Mouse (Mus musculus) liver, adult 2 months (tissue): ENCODE results near the gene Mmp14.

ENCODE experiments used
- CTCF ChIP-seq: fragments of 200-500 bp; IDR thresholded peaks from 2 replicates; pipeline ENCODE4 v1.5.1; 2011; ENCODE audit warnings: low read depth, low read length, control low read depth
- POLR2A ChIP-seq: fragments of 200-500 bp; IDR thresholded peaks from 2 replicates; pipeline ENCODE4 v1.6.1; 2011; ENCODE audit warnings: low read length, control low read depth; ENCODE audit not compliant: insufficient read depth; ENCODE audit errors: extremely low read depth

GRCm38 (mm10) chr14:54482498-54482897 is 51.1 kb downstream of the Mmp14 start:
- TF ChIP-seq POLR2A (no peak), CTCF (peak; percentile 63)
